In genomic region chr10:23202591-23202990, GRCm38 (mm10) we compare ENCODE assay signal across 10 mouse cellular contexts.
"Had no signal": no experiment of that assay in that cellular context is flagged by ENCODE, and none has a peak within 500 bp of the region (broad histone marks: within the 10 kb centered on the region; RNA-seq: fewer than 3 reads in every experiment).

No protein-coding gene starts in this region.

- DNase-seq: lung, adult 18-20 months; lung, embryonic 14.5 days; lung, postnatal 14 days; lung, postnatal 36 days; midbrain, embryonic 14.5 days; right cerebral cortex, postnatal 14 days; thymus, adult 2 months; thymus, postnatal 25 days; thymus, postnatal 4 days had no signal

- ATAC-seq: midbrain, embryonic 16.5 days had no signal
